Mouse (Mus musculus) CH12F3 (cell line): ENCODE results near the gene Tspan31.

Experiments
- in situ Hi-C: fragments of 300-500 bp; cut with MboI; formaldehyde crosslinking; loops from 2 replicates; pipeline ENCODE4 v1.14.3; 2020; ENCODE audit warnings: low sequenced_read_pairs

Gene Tspan31

DNA sequence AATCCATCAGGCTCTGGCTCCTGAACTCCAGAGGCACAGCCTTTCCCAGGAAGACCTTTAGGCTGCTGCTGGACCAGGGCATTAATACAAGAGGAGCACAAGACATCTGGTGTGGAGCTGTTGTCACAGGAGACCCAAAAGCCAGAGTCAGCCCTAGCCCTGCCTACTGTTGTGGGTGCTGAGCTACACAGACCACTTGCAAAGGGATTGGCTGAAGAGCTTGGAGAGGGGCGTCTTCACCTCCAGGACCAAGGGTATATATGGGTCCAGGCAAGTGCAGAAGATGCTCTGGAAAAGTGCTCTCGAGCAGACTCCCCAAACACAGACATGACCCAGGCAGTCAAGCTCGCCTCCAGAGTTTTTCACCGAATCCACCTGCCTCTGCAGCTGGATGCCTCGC, 22.1 kb downstream of the Tspan31 start, which contains the start of gene Cyp27b1:
Gene Cyp27b1, plus strand, starts transcription at position 297 of the 400 bp plus-strand sequence.
- in situ Hi-C loops = no loop called here

DNA sequence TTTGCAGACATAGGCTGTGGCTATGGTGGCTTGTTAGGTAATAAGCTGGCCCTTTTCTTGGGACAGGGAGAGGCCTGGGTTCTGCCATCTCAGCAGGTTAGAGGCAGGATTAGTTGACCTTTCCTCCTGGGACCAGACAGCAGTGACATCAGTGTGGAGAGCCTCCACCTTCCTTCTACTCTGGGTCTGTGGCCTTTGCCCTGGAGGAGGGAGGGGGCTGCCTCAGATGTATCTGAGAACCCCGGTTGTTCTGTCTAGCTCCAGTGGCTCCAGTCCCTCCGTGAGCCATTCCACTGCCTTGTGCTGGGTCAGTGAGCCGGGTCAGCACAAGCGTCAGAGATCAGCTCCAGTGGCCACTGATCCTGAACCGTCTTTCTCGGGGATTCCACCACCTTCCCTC, 26.9 kb downstream of the Tspan31 start:
- in situ Hi-C loops = no loop called here

DNA sequence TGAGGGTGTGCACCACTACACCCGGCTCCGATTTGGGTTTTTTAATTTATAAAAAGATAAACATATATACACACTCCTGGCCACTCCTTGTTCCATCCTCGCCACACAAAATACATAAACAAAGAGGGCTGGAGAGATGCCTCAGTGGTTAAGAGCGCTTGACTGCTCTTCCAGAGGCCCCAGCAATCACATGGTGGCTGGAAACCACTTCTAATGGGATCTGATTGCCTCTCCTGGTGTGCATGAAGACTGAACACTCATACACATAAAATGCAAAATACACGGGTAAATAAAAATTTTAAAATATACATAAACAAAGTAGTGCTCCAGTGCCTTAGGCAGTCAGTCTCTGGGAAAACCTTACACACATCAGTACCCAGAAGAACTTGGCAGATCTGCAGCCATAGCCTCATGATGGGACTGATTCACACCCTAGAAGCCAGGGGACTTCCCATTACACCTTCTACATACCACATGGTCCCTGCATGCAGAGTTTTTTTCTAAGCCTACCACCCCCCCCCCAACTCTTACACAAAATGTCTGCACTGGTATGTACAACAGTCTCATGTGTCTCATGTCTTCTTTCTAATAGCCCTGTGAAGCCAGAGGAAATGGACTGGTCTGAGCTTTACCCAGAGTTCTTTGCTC, 27.5 kb downstream of the Tspan31 start:
- in situ Hi-C loops = no loop called here

DNA sequence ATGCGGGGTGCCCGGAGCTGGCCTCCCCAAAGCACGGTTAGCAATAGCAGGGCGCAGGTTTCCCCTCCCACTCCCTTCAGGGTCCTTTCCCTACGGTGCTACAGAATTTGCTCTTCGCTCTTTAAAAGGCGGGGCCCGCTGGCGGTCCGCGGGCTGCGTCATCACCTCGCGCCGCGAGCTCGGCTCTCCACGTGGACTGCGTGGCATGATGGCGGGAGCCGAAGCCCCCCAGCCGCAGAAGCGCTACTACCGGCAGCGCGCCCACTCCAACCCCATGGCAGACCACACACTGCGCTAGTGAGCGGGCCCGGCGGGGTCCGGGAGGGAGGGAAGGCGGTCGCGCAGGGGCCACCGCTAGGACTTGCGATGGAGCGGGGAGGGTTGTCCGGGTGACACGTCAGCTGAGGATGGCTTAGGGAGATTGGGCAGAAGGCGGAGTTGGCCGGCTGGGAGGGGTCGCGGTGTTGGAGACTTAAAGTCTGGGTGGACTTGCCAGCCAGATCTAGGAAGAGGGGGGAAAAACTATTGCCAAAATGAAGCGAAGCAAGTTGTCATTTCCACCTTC, 28.2 kb downstream of the Tspan31 start:
- in situ Hi-C loops = no loop called here

DNA sequence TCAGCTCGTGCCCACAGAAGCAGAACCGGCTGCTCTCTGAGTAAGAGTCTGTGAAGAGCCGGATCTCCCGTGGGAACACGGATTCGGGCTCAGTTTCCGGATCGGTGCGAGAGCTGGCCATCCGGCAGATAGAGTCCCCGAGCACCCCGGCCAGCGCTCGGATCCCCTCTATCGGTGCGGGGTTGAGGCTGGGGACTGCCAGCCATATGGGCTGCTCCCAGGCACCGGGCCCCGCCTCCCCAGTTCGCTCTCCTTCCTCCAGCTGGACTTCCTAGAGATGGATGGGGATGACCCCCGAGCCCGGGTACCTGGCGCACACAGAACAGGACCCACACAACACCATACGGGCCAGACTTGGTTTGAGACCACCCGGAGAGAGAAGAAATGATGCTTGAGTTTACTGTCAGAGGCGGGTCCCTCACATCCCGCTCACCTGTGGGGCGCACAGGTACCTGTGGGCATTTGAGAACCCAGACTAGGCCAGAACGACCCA, 28.7 kb downstream of the Tspan31 start, which contains the start of the genes Mettl1 and Eef1akmt3:
Gene Mettl1, plus strand, starts transcription at position 141 of the 493 bp plus-strand sequence.
Gene Eef1akmt3, minus strand, starts transcription at position 240 of the 493 bp plus-strand sequence.
- in situ Hi-C loops = no loop called here

DNA sequence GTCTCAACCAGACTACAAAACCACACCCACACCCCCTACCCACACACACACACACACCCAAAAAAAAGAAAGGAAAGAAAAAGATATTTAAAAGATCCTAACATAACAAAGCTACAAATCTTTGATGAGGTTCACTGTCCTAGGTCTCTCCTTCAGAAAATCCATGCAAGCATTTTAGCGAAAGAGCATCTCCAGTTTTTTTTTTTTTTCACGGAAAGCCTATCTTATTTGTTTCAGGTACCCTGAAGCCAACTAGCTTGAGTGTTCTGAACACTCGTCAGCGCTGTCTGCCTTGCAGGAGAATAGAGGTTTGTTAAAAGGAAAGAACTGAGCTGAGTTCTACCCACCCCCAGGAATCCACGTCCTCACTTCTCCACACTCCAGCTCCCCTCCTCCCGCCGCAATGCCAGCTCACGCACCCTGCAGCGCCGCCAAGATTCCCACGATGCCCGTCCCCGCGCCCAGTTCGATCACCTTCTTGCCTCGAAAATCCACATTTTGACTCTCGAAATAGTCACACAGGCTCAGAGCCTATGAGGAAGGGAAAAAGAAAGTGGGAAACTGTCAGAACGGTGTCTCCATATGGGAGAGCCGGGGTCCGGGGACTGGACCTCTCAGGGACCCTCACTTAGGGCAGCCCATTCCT, 29.4 kb downstream of the Tspan31 start:
- in situ Hi-C loops = no loop called here

DNA sequence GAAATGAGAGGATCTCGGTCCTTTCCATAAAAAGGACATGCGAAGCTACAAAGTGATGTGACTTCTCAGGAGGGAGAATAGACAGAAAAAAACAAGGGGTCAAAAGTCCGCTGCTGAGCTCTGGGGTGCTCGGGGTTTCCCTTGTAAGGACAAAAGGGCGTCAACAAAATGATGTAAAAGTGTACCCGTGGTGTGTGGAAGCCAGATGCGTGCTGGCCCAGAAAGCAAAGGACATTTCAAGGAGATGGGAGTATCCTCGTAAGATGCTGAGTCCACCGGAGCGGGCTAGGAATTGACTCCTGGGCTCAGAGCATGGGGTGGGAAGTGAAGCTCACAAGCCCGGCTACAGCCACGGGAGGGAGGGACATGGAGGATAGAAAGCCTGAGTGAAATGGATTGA, 32.4 kb downstream of the Tspan31 start:
- in situ Hi-C loops = no loop called here

DNA sequence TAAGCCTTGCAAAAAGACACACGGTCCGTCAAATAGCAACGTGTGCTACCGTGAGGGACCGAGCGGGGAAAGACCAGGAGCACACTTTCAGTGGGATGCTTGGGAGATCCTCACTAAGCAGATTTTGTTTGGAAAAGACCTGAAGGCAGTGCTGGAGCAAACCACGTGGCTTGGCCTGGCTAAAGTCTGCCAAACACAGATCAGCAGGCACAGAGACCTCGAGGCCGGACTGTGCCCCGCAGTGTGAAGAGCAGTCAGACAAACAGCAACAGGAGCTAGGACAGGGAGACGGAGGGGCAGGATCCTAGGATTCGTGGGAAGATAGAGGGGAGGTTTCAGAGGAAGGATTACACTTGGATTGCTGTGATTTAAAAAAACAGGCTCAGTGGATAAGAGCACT, 33.8 kb downstream of the Tspan31 start:
- in situ Hi-C loops = no loop called here

DNA sequence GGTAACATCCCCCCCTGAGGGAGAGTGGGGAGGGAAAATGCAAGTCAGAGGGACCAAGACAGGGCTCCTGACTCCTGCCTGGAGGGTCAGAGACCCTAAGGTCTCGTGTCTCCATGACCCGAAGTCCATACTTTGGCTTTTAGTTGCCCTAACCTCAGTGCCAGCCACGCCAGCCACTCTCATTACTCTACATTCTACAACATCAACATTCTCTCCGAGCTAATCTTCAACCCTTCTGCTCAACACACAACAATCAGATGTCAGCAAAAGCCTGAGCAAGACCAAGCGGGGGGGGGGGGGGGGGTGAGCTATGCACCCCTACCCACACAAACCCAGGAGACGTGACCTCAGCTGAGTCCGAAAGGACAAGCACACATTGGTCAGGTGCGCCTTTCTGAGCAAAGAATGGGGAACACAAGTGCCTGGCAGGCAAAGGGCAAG, 36.7 kb downstream of the Tspan31 start:
- in situ Hi-C loops = no loop called here

DNA sequence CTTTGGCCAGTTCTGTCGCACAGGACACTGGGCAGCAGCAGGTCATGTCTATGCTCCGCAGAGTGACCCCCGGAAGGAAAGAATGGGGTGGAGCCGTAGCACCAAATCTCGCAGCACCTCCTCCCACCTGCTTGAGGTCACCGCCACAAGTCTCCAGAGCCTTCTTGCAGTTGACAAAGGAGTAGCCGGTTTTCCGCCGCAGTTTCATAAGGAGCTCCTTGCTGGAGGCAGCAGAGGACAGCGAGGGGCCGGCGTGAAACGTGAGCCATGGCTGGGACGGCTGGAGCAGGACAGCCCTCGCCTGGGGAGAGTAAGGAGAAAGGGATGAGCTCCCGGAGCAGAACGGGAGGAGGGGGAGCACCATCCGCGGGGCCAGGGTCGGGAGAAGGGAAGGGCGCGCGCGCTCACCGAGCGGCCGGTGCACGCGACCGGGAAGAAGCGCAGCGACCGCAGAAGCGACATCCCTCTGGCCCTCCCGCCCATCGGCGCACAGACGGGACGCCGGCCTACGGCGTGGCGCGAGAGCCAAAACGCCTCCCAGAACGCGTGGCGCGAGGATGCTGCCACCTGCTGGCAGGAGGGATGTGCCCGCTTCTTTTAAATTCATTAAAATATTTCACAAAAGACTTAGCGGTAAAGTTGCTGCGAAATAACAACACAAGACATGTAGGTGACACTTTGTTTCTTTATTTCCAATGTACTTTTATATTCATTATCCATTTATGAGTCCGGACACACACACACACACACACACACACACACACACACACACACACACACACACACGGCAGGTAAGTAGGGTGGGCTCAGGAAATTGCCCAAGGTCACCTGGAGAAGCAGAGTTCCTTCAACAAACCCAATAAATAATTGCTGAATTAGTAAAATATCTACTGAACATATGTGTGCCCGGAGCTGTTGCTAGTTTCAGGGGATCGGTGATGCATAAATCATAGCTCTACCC, 39.4 kb downstream of the Tspan31 start, which contains the start of gene Tsfm:
Gene Tsfm, minus strand, starts transcription at position 505 of the 961 bp plus-strand sequence.
- in situ Hi-C loops = no loop called here

DNA sequence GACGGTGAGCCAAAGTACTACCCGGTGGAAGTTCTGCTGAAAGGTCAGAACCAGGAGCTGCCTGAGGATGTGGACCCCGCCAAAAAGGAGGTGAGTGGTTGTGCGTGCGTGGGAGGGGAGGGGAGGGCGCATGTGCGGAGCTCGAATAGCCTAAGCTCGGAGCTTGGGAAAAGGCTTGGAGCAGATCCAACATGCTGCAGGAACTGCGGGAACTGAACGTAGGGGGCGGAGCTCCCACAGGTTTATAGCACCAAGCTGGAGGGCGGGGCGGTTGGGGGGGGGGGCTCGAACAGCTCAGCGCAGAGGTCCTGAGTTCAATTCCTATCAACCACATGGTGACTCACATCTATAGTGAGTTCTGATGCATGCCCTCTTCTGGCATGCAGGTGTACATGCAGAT, 51.6 kb downstream of the Tspan31 start:
- in situ Hi-C loops = no loop called here
